Mouse (Mus musculus): ENCODE data around the gene Cacng1.

DNA sequence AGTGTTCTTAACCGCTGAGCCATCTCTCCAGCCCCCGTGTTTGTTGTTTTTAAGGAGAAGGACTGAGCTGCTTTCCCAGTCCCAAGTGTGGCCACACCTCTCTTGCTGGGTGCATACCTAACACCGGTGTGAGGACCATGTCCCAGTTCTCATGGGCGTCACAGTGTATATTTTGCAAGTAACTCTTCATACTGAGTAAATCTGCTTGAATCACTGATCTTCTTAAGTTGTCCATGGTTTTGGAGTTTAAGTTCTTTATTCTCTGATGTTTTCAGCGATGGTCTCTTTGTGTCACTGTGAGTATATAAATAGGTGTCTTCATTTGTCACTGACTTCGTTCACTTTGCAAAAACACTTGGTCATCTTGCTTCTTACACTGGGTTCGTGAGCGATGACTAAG lies 41.7 kb downstream of the Cacng1 start:
- TF ChIP-seq CTCF (IDR thresholded peaks at IDR 0.05; ENCODE audit: extremely low read depth, insufficient read depth, insufficient read length, insufficient replicate concordance): no peak
- no peak for TF ChIP-seq POLR2A (IDR thresholded peaks at IDR 0.05; ENCODE audit: low read depth, low read length)
